Mouse (Mus musculus) layer of hippocampus, adult 8-10 months (tissue): ENCODE data around the gene Rftn1. TPM values are rescaled to one million over a fixed set of nuclear protein-coding genes. Genes with fewer than 3 reads are reported as not detected.
A peak's percentile ranks its signal among the peaks of the same experiment; 100 is the strongest.

Source experiments
- DNase-seq, 2 experiments: peaks; one replicate each; pipeline ENCODE4 v3.0.0; 2022; ENCODE audit warnings: low spot score in 2 of 2
- total RNA-seq, 4 experiments: library from RNA; stranded (reverse); gene quantifications; 2 replicates each; pipeline ENCODE4 v1.2.4; 2022

Rftn1 gene
- total RNA-seq, 4 experiments from 2014 or later, result 14.8 to 18.7 (median 16.8) TPM

GRCm38 (mm10) chr17:50094077-50094476 lies 96.4 kb downstream of the Rftn1 start:
- no peak for DNase-seq

- DNase-seq, result no peak
Measured at GRCm38 (mm10) chr17:50093356-50093755, 97.1 kb downstream of the Rftn1 start.

GRCm38 (mm10) chr17:50092848-50093247 lies 97.6 kb downstream of the Rftn1 start:
- DNase-seq, result no peak

- DNase-seq, result no peak
Measured at GRCm38 (mm10) chr17:50091829-50092228, 98.6 kb downstream of the Rftn1 start.

GRCm38 (mm10) chr17:50089725-50090124 lies 100.7 kb downstream of the Rftn1 start:
- no peak for DNase-seq

GRCm38 (mm10) chr17:50088054-50088453 lies 102.4 kb downstream of the Rftn1 start:
- DNase-seq, result no peak

- no peak for DNase-seq
Measured at GRCm38 (mm10) chr17:50086887-50087286, 103.6 kb downstream of the Rftn1 start.

GRCm38 (mm10) chr17:50084721-50085120 lies 105.8 kb downstream of the Rftn1 start:
- no peak for DNase-seq

GRCm38 (mm10) chr17:50083937-50084336 lies 106.5 kb downstream of the Rftn1 start:
- no peak for DNase-seq

- no peak for DNase-seq
Measured at GRCm38 (mm10) chr17:50082947-50083346, 107.5 kb downstream of the Rftn1 start.

- no peak for DNase-seq
Measured at GRCm38 (mm10) chr17:50081647-50082046, 108.8 kb downstream of the Rftn1 start.

- DNase-seq, result no peak
Measured at GRCm38 (mm10) chr17:50080991-50081390, 109.5 kb downstream of the Rftn1 start.

GRCm38 (mm10) chr17:50078749-50079148 lies 111.7 kb downstream of the Rftn1 start:
- DNase-seq, result no peak

- no peak for DNase-seq
Measured at GRCm38 (mm10) chr17:50072982-50073965, 117.2 kb downstream of the Rftn1 start.

- DNase-seq, result no peak
Measured at GRCm38 (mm10) chr17:50071602-50071988, 118.9 kb downstream of the Rftn1 start.

GRCm38 (mm10) chr17:50070822-50071601 lies 119.5 kb downstream of the Rftn1 start:
- no peak for DNase-seq

GRCm38 (mm10) chr17:50069897-50070636 lies 120.4 kb downstream of the Rftn1 start:
- peak; percentile 65 to 67 for DNase-seq

GRCm38 (mm10) chr17:50069205-50069604 lies 121.3 kb downstream of the Rftn1 start:
- no peak for DNase-seq

- DNase-seq, result no peak
Measured at GRCm38 (mm10) chr17:50068681-50069138, 121.8 kb downstream of the Rftn1 start.

- no peak for DNase-seq
Measured at GRCm38 (mm10) chr17:50067774-50068680, 122.4 kb downstream of the Rftn1 start.
